Mouse (Mus musculus): ENCODE measurements around the gene Ncbp1.
"Not testable (repeated sequence)": the region's sequence is repeated elsewhere in the genome, so short reads cannot be mapped to it uniquely, and the experiment has no call there.

Ncbp1 gene

DNA sequence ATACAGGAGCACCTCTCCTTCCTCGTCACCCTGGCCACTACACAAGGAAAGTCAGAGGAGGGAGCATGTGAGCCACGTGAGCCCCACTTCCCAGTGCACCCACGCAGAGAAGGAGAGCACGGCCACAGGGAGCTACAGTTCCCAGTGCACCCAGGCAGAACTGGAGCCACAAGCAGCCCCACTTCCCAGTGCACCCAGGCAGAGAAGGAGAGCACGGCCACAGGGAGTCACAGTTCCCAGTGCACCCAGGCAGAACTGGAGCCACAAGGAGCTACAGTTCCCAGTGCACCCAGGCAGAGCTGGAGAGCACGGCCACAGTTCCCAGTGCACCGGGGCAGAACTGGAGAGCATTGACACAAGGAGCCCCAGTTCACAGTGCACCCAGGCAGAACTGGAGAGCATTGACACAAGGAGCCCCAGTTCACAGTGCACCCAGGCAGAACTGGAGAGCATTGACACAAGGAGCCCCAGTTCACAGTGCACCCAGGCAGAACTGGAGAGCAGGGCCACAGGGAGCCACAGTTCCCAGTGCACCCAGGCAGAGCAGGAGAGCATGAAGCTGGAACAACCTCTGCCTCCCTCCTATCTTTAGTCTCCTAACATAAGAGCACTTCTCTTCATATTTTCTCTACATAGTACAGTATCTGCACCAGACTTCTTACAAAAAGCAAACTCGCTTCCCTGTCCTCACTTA is 9.0 kb upstream of the Ncbp1 start:
- DNase-seq (ENCODE audit: low spot score), result no peak

DNA sequence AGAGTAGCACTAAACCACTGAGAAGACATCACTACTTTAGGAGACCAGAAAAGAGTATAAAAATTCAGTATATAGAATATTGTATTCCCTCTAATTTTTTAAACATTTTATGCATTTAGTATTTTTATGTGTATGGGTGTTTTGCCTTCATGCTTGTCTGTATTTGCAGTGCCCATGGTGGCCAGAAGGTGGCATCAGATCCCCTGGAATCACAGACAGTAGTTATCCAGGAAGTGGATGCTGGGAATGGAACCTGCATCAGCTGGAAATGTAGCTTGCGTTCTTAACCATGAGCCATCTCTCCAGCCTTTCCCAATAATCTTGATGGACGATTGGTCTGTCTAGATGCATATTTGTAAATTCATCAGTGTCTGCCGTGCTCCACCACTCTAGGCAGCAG is 8.2 kb upstream of the Ncbp1 start:
- DNase-seq (ENCODE audit: low spot score), result peak; percentile 76

DNA sequence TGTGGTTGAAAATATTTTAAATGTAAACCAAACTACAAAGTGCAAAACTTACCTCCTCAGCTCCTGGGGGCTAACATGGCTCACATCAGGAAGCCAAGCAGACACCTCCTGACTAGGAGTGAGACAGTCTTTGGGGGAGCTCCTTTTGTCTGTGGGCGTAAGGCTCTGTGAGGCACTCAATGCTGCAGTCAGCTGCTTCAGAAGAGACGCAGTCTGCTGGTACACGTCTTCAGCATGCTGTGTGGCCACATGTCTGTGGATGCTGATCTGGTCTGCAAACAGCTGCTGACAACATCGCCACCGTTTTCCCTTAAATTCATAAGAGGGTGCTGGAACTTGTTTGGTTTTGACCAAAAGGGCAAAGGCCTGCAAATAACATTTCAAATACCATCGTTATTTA is 6.6 kb upstream of the Ncbp1 start:
- DNase-seq (ENCODE audit: low spot score), result no peak

DNA sequence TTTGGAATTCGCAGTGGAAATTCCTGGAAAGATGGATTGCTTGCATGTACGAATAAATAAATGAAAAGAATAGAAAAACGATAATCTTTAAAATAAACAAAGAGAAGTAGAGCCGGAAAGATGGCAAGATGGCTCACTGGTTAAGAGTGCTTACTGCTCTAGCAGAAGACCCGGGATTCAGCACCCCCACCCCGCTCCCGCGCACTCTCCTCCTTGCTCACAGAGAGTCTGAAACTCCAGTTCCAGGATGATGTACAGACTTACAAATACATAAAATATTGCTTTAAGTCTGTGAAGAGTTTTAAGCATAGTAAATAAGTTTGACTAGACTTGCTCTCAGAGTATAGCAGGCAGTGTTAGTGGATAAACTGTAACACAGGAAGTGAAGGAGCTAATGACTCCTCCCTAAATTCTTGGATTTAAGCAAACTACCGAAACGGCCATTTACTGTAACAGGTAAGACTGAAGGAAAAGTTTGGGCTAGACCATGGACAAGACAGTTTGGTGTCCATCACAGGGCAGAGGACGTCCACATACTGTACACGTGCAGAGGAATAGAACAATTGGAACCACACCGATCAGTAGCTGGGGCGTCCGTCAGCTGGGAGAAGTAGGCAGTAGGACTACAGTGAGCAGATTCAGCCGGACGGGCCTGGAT is 655 bp upstream of the Ncbp1 start:
- DNase-seq (ENCODE audit: low spot score), result peak; percentile 64

DNA sequence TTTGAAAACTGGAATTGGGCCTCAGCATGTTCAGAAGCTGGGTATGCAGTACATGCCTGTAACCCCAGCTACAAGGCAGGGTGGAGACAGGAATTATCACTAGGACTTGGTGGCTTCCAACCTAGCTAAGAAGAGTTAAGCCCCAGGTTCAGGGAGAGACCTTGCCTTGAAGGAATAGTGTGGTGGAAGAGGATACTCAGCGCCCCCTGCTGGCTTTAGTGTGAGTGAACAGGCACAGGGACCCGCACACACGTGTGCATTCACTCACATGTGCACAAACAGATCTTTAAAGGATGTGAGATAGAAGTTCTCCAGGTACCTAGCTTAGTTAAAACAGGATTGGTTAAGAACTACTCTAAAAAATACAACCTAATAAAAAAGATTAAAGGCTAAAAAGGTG is 5.9 kb downstream of the Ncbp1 start:
- peak; percentile 21 for DNase-seq (ENCODE audit: low spot score)

DNA sequence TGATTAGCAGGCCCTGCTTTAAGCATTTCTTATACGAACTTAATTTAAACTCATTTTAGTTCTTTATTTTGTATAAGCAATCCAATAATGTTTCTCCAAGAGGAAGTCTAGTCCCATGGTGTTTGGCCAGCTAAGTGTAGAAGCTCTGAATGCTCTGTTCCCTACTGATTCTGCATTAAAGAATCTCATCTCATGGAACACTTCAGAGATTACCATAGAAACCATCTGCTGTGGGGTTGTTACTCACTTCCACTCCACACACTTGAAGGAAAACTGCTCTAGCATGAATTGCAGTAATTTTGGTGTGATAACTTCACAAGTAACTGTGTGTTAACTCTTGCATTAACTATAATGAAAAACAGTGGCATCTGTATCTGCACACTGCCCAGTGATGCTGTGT is 8.5 kb downstream of the Ncbp1 start:
- no peak for DNase-seq (ENCODE audit: low spot score)

DNA sequence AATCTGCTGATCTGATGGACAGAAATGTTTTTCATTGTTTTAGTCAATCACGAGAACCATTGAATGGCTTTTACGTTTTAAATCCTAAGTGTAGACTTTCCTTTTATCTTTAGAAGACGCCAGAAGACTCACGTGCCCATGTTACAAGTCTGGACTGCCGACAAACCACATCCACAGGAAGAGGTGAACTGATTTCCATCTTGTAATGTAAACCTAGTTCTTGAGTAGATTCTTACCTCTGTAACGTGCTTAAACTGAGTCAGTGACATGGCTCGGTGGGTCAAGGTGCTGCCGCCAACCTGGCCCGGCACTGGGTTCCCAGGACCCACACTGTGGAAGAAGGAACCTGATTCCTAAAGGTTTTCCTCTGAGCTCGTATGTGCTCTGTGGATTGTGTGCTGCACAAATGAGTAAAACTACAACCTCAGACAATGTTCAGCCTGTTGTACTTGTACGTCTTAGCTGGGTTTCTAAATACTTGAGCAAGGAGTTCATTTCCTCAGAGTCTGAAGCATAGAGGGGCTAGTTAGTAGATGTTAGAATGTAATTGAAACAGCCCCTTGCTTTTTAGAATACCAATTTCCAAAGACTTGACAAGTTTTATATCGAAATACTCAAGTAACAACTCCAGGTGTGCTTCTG is 13.6 kb downstream of the Ncbp1 start:
- DNase-seq (ENCODE audit: low spot score), result no peak

DNA sequence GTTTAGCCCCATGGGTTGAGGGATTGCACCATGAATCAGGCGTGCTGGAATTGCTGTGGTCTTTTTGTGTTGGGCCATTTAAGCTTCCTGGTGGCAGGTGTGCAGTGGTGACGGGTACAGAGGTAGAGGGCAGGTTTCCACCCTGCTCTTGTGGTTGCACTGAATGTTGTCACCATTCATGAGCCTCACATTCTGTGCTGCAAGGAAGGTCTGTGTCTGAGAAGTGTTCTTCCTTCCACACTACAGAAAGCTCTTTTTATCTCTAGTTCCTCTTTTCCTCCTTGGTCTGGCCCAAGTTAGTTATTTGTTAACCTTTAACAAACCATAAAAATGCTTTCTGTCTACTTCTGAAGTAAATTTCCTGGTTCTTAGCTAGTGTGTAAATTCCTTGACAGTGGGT is 25.6 kb downstream of the Ncbp1 start:
- no peak for DNase-seq (ENCODE audit: low spot score)

DNA sequence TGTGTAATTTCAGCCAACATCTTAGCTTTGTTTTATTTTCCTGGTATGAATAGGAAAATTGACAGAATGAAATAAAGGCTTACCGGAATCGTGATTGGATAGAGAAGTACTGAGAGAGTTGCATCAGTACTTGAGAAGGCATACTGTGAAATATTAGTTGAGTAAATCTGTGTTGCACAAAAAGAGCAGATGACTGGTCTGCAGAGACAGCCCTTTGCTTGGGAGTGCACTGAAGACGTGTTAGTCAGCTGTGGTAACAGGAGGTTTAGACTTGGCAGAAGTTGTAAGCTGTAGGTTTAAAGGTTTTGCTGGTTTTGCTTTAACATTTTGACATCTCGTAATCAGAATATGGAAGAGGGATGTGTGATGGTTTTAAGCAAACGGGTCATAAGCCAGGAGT is 27.4 kb downstream of the Ncbp1 start:
- no peak for DNase-seq (ENCODE audit: low spot score)

DNA sequence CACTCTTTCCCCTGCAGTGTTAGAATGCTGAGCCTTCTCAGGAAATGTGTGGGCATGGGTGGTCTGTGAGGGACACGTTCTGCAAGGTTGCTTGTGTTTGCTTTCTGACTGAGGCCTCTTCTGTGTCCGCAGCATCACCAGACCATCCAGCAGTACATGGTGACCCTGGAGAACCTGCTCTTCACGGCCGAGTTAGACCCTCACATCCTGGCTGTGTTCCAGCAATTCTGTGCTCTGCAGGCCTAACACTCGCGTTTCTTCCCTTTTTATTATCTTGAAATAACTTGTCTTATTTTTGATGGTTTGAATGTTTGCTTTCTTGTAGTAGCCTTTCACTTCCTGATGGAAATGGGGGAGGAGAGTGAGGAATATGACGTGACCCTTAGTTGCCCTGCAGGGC is 33.3 kb downstream of the Ncbp1 start:
- no peak for DNase-seq (ENCODE audit: low spot score)

DNA sequence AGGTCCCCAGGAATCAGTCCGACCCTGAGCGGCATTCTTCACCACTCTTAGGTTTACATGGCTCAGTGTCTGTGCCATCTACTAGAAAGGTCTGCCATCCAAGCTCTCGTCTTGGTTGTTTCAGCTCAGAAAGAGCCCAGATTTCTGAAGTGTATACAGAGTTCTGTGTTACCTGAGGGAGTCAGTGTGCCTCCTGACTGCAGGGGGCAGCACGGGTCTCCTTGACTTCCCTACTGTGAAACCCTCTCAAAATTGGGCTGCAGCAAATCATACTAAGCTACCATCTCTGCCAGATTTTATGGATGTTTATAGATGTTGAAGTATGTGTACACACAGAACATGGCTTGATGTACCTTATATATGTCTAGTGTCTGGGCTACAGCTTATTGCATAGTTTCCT is 37.9 kb downstream of the Ncbp1 start:
- DNase-seq (ENCODE audit: low spot score), result no peak

DNA sequence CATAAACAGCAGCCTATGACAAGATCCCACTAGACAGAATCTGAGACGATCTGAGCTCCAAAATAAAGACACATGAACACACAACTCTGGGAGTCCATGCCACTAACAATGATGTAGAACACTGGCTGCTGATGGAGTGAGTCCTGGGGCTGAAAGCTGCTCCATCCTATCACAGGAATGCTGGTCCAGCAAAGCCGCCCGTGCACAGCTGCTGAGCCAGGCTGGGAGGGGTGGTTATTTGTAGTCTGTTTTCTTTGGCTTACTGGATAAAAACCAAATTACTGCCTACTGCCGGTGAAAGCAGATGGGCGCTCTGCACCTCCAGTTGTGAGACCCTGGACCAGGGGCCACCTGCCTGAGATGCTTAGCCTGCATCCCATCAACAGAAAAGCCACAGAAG is 38.6 kb downstream of the Ncbp1 start:
- DNase-seq (ENCODE audit: low spot score), result no peak

DNA sequence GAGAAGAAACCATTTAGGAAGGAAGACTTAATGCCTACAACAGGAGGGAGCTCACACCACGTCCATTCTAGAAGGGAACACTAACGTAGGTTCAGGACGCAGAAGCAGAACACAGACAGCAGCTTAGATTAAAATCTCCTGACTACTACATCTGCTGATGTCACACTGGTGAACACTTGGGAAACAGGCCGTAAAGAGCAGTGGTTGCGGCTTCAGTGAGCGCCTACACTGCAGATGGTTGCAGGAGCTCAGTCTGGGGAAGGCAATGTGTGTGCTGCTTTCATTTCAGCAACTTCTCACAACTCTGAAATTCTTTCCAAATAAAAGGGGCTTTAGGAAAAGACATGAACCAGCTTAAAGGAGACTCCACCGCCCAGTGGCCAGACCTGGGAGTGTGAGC is 39.1 kb downstream of the Ncbp1 start:
- no peak for DNase-seq (ENCODE audit: low spot score)

DNA sequence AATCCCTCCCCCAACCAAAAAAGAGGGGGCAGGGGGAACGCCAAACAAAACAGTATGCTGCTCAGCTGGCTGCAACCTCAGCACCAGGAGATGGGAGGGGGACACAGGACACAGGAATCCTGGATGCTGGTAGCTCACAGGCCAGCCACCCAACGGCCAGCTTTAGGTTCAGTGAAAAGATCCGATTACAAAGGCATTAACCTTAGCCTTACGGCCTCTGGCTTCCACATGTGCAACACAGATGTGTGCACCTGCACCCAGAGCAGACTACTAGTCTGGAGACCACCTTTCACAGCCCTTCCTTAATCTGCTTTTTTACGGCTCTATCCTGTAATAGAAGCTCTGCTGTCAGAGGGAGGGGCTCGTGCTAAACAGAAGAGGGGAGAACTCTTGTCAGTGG is 42.8 kb downstream of the Ncbp1 start:
- peak; percentile 53 for DNase-seq (ENCODE audit: low spot score)

DNA sequence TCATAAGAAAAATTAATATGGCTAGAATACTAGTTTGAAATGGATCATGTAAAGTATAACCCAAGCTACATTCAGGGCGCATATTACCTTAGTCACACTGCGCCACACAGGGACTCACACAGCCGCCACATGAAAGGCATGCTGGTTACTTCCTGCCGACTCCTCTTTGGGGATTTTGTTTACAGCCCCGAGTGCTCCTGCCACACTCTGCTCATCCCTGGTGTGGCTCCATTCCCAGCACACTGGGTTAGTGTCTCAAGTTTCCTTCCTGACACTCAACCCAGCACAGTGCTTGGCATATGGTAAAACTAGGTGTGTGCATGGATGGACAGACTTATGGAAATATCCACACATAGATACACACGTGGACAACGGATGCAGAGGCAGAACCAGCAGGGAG is 43.8 kb downstream of the Ncbp1 start:
- no peak for DNase-seq (ENCODE audit: low spot score)

DNA sequence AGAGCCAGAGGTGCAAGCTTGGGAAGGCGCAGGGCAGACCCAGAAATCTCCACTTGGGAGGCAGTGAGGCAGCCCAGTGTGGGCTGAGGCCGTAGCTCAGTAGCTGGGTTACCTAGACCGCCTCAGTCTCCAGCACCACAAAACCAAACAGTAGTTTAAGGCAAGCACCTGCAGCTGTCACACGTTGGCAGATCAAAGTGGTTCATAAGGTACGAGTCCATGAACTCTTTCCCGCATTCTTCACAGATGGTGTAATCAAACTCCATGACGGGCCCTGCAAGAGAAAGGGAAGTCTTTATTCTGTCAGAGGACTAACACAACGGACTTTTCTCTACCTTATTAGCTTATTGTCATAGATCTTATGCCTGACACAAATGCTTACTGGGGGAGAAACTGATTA is 47.0 kb downstream of the Ncbp1 start:
- DNase-seq (ENCODE audit: low spot score), result no peak

DNA sequence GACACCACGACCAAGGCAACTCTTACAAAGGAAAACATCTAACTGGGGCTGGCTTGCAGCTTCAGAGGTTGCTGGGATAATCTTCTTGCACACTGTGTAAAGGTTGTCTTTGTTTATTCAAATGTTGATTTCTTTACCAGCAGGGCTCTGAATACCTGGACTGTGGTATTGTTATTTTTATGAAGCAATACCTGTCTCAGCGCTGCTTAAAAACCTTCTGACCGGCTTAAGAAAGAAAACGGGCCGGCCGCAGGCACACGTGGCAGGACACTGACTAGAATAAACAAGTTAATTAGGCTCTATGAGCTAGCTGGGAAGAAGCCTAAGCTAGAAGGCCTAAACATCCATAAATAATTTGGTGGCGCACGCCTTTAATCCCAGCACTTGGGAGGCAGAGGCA is 47.5 kb downstream of the Ncbp1 start:
- no peak for DNase-seq (ENCODE audit: low spot score)

DNA sequence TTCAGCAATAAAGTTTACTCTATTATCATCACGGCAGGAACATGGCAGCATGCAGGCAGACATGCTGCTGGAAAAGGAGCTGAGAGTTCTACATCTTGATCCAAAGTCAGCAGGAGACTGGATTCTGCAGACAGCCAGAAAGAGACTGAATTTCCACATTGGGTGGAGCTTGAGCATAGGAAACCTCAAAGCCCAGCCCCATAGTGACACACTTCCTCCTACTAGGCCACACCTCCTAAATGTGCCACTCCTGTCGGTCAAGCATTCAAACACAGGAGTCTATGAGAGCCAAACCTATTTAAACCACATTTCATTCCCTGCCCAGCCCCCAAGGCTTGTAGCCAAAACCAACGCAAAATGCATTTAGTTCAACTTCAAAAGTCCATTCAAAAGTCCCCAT is 48.1 kb downstream of the Ncbp1 start:
- no peak for DNase-seq (ENCODE audit: low spot score)

DNA sequence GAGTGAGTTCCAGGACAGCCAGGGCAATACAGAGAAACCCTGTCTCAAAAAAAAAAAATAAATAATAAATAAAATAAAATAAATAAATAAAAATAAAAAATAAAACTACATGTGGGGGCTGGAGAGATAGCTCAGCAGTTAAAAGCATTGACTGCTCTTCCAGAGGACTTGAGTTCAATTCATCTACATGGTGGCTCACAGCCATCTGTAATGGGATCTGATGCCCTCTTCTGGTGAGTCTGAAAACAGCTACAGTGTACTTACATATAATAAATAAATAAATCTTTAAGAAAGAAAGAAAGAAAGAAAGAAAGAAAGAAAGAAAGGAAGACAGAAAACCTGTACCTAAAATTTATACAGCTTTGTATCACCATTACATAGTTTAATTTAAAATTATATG is 53.6 kb downstream of the Ncbp1 start:
- not testable (repeated sequence) for DNase-seq (ENCODE audit: low spot score)

DNA sequence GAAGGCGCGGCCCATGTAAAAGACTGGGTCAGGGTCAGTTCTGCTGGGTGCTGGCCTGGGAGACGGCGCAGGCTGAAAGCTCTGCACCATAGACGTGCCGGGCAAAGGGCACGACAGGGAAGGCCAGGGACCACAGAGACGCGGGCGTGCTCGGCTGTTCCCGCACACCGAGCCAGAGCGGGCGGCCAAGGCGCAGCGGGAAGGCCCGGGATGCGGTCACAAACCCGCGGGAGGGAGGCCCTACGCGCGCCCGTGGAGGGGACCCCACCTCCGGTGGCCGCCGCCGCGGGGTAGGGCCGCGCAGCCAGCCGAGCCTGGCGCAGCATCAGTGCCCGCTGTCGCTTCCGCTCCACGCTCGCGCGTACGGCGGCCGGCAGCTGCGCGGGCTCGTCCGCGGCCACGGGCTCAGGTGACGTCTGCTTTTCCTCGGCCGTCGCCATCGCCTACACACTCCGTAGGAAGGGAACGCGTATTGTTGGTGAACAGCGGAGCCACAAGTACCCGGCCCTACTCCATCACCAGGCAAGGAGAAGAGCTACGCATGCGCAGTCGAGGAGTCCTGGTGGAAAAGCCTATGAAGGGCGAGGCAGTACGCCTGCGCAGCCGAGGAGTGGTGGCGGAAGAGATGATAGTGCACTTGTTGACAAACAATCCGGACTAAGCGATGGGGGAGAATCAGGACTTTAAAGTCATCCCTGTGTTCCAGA is 57.5 kb downstream of the Ncbp1 start, which contains the start of gene Xpa:
Gene Xpa (minus strand): TSS at position 531 of the 707 bp plus-strand sequence.
- peak; percentile 98 for DNase-seq (ENCODE audit: low spot score)

DNA sequence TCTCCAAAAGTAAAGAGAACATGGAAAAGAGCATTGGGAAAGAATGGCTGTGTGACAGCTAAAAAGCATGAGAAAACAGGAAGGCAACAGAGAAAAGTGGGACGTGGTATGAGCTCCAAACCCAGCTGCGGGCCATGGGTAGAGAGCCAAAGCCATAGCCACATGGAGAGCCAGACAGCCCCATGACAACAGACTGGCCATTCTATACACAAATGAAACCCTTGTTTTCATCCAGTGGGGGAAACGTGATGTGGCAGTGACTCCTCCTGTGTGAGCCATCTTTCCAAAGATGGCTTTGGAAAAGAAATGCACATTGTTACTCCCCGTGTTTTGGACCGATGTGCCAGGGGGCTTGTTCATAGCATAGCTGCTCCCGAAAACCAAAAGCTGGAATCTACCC is 58.1 kb downstream of the Ncbp1 start:
- DNase-seq (ENCODE audit: low spot score), result no peak

DNA sequence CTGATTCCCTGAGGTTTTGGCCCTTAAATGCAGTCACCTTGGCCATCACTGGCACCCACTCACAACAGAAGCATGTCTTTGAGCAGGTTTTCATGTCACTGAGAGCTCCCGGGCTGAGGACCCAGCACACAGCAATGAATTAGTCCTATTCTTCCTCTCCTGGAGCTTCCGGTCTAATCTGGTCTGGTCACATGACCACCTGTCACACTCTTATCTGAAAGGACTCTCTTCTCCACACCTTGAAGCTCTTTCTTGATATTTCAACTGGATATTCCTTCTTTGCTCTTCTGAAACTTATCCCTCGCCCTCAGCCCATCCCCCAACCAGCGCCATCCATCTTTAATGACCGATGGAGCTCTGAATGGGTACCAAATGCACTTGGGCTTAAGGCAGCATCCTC is 59.7 kb downstream of the Ncbp1 start:
- DNase-seq (ENCODE audit: low spot score), result no peak

All from embryo, embryonic 10.5 days (tissue).